Mouse (Mus musculus) bone marrow macrophage, adult 2 months (primary cell): ENCODE measurements around the gene Mrgprf.

Experiments used
- CTCF ChIP-seq: IDR thresholded peaks from 2 replicates; pipeline ENCODE4 v1.5.1; 2012; ENCODE audit warnings: low read depth, mild to moderate bottlenecking, low read length, moderate library complexity
- POLR2A ChIP-seq: IDR thresholded peaks from 2 replicates; pipeline ENCODE4 v1.6.1; 2012; ENCODE audit warnings: mild to moderate bottlenecking, low read depth, low read length, borderline replicate concordance

GRCm38 (mm10) chr7:145329982-145330381 is 29.4 kb downstream of the Mrgprf start:
- no peak for TF ChIP-seq POLR2A
- TF ChIP-seq CTCF, result no peak
